Mouse (Mus musculus) CH12.LX (cell line): Measurements from ENCODE around the gene Slc43a3.
A peak's percentile ranks its signal among the peaks of the same experiment; 100 is the strongest.

ENCODE experiments used
- CTCF ChIP-seq, 2 experiments: IDR thresholded peaks in 1 of 2; conservative IDR thresholded peaks in 1 of 2; 2 replicates each; pipeline ENCODE4 v1.5.1; 2011 to 2012; ENCODE audit warnings: low read depth in 2 of 2, low read length in 2 of 2, improper control_type of control experiment in 1 of 2, inconsistent platforms in 1 of 2, mild to moderate bottlenecking in 1 of 2, moderate library complexity in 1 of 2
- MAX ChIP-seq: IDR thresholded peaks from 2 replicates; pipeline ENCODE4 v1.6.1; 2011; ENCODE audit warnings: low read length, improper control_type of control experiment
- PAX5 ChIP-seq: IDR thresholded peaks from 2 replicates; pipeline ENCODE4 v1.6.1; 2012; ENCODE audit warnings: low read length, inconsistent platforms, mixed read lengths
- POLR2A ChIP-seq: IDR thresholded peaks from 2 replicates; pipeline ENCODE4 v1.6.1; 2011; ENCODE audit warnings: low read depth, mild to moderate bottlenecking, improper control_type of control experiment, low read length
- UBTF ChIP-seq: IDR thresholded peaks from 2 replicates; pipeline ENCODE4 v1.6.1; 2012; ENCODE audit warnings: low read depth, mild to moderate bottlenecking, inconsistent platforms, low read length, improper control_type of control experiment, moderate library complexity
- USF1 ChIP-seq: IDR thresholded peaks from 2 replicates; pipeline ENCODE4 v1.6.1; 2014; ENCODE audit warnings: low read depth, mild to moderate bottlenecking, inconsistent platforms, low read length, improper control_type of control experiment

DNA sequence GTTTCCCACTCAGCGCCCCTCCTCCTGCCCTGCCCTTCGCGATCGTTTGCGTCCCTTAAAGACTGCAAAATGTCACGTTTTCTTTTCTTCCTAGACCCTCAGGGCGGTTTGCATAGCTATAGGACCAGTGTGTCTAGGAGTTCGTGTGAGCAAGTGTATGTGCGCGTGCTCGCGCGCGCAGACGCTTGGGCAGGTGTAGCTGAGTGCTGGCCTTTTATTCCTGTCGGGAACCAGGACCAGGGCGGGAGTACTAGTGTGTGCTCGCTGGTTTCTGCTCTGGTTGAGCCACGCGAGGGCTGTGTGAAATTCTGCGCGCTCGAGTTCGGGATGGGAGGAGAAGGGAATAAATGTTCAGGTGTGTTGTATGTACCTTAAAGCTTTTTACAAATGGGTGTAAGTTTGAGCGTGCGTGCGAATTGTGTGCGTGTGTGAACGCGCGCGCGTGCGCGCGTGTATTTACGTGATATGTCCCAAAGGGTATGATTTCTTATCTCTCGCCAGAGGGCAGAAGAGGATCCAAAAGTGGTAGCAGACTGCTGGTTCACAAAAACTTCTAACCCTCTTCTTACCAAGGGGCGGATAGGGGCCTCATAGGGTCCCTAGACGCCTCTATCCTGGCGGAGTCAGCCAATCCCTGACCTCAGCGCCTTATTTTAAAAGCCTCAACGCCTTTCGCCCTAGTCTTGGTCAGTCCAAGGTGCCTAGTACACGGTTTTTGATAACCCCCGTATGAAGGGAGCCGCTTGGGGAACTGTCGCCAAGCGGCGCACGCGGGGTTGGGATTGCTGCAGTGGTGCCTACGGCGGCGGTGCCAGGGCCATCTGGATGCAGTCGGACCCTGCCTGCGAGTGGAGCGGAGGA, 48.7 kb upstream of the Slc43a3 start:
- TF ChIP-seq POLR2A: no peak
- TF ChIP-seq PAX5: no peak
- TF ChIP-seq USF1: no peak
- peak in 1 of 2 experiments; percentile 33; a peak in 2 of 4 replicates for TF ChIP-seq CTCF (conservative IDR thresholded peaks at IDR 0.05 in 1 of 2, IDR thresholded peaks at IDR 0.05 in 1 of 2; ENCODE audit: low read depth in 2 of 2, low read length in 2 of 2)
- TF ChIP-seq MAX: no peak
- TF ChIP-seq UBTF: no peak
